Comparison of ENCODE assay signal across 9 mouse cellular contexts in the genomic region with DNA sequence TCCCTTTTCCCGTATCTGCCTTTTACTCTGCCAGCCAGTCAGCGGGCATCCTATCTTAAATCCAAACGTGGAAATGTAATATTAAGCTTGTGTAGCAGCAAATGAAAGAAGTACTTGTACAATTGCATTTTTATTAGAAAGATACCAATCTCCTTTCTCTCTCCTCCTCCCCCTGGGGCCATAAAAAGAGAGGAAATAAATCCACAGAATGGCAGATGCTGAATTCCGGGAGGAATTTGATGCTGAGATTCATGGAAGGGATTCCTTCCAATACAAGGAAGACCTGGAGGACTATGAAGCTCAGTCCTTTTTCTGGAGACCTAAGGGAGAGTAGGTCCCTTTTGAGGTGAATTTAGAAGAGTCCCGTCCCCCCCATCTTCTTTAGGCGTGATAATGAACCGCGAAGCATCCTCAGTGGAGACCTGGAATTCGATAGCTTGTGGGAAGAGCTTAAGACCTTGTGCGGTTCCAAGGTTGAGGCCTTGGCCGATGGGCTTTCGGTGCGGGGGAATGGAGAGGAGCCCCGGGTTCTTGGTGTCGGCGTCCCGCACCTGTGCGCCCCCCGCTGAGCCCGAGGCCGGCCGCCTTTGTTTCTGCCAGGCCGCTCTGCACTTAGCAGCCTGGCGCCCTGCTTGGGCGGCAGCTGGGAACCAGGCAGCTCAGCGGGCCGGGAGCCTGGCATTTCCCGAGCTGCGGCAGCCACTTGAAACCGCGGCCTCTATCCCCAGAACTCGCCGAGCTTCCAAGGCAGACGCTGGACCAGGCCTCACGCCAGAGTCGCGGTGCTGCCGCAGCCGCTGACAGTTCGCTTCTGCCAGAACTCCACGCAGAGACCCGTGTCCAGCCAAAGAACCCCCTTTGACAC. TPM values are rescaled to one million over a fixed set of nuclear protein-coding genes. Genes with fewer than 3 reads are reported as not detected.
A peak's percentile ranks its signal among the peaks of the same experiment; 100 is the strongest.
DNase-seq lines count a peak whose midpoint lies in the region; ATAC-seq and TF ChIP-seq lines count a peak whose summit lies in the region.
"Had no signal": no experiment of that assay in that cellular context is flagged by ENCODE, and none has a peak within 500 bp of the region (broad histone marks: within the 10 kb centered on the region; RNA-seq: fewer than 3 reads in every experiment).

No protein-coding gene starts in this region.

- H3K27me3 ChIP-seq in kidney, embryonic 14.5 days (ENCODE audit: control insufficient read depth, insufficient read depth, low read length), result no peaks in the 10 kb centered on the region; the same call in 1 of the 2 replicates
- H3K27me3 ChIP-seq in kidney, adult 2 months (replicated peaks; ENCODE audit: control insufficient read depth, insufficient read depth, low read length), result no peaks in the 10 kb centered on the region
- peaks cover 40% of the 10 kb centered on the region for H3K27me3 ChIP-seq in hindbrain, embryonic 13.5 days
- peaks cover 2% of the 10 kb centered on the region for H3K27me3 ChIP-seq in thymus, adult 2 months (ENCODE audit: control insufficient read depth, insufficient read depth, low read length)

- no peak for TF ChIP-seq CTCF in kidney, adult 2 months (conservative IDR thresholded peaks at IDR 0.05; ENCODE audit: insufficient read depth, insufficient read length, low read depth, low read length)
- TF ChIP-seq CTCF in thymus, adult 2 months (IDR thresholded peaks at IDR 0.05; ENCODE audit: borderline replicate concordance, control insufficient read depth, extremely low read depth, insufficient read depth, low read length, poor library complexity), result no peak

- no peak for DNase-seq in kidney, adult 2 months
- DNase-seq in lung, postnatal 10 days, result peak; percentile 55
- no peak for DNase-seq in thymus, adult 2 months
- no peak for DNase-seq in left cerebral cortex, adult 9 months (ENCODE audit: low spot score in 2 of 2)
- DNase-seq: thymus, postnatal 14 days had no signal

- H3K36me3 ChIP-seq in kidney, embryonic 14.5 days (ENCODE audit: control insufficient read depth, insufficient read depth, low read length), result peaks cover 15% of the 10 kb centered on the region; the same call in 1 of the 2 replicates
- H3K36me3 ChIP-seq in kidney, adult 2 months (ENCODE audit: control insufficient read depth, insufficient read depth, low read length), result no peaks in the 10 kb centered on the region; the same call in 1 of the 2 replicates
- H3K36me3 ChIP-seq in hindbrain, embryonic 13.5 days, result peaks cover 3% of the 10 kb centered on the region; the same call in 1 of the 2 replicates
- no peaks in the 10 kb centered on the region for H3K36me3 ChIP-seq in thymus, adult 2 months (ENCODE audit: control insufficient read depth, insufficient read depth, low read length)

- 4% methylated on average over 41 of the region's 42 CpGs for WGBS in kidney, embryonic 14.5 days
- 65% methylated on average over 42 of the region's 42 CpGs for WGBS in kidney, adult 2 months
- WGBS in hindbrain, embryonic 13.5 days, result under 1% methylated on average over 42 of the region's 42 CpGs
- 92% methylated on average over 42 of the region's 42 CpGs for WGBS in thymus, adult 2 months

- H3K4me2 ChIP-seq in kidney, embryonic 14.5 days (replicated peaks; ENCODE audit: low read depth, low read length), result peak overlapping the region; percentile 49
- H3K4me2 ChIP-seq in hindbrain, embryonic 13.5 days, result peak overlapping the region; percentile 88

- ATAC-seq in kidney, embryonic 14.5 days (ENCODE audit: low FRiP score, low TSS enrichment), result no peak
- no peak for ATAC-seq in hindbrain, embryonic 13.5 days (ENCODE audit: low FRiP score)
- ATAC-seq in cerebellum, adult (ENCODE audit: insufficient number of reproducible peaks, low FRiP score, low TSS enrichment), result no peak

- H3K9ac ChIP-seq in kidney, embryonic 14.5 days (ENCODE audit: low read depth, low read length), result peak overlapping the region; percentile 71
- H3K9ac ChIP-seq in hindbrain, embryonic 13.5 days, result peak overlapping the region; percentile 100

- no peaks in the 10 kb centered on the region for H3K9me3 ChIP-seq in kidney, embryonic 14.5 days (ENCODE audit: control insufficient read depth, low read length)
- no peaks in the 10 kb centered on the region for H3K9me3 ChIP-seq in hindbrain, embryonic 13.5 days

- peak overlapping the region; percentile 24 for H3K4me3 ChIP-seq in kidney, embryonic 14.5 days (ENCODE audit: low read length)
- no peak overlapping the region for H3K4me3 ChIP-seq in kidney, adult 2 months (ENCODE audit: insufficient read depth, low read depth, low read length)
- H3K4me3 ChIP-seq in brown adipose tissue, adult 24 weeks (ENCODE audit: insufficient read depth, low read depth, low read length), result peak overlapping the region; percentile 41
- peak overlapping the region; percentile 70 for H3K4me3 ChIP-seq in hindbrain, embryonic 13.5 days
- H3K4me3 ChIP-seq in thymus, adult 2 months (ENCODE audit: control insufficient read depth, insufficient read depth, low read length), result no peak overlapping the region

- H3K4me1 ChIP-seq in kidney, embryonic 14.5 days (ENCODE audit: control insufficient read depth, insufficient read depth, low read length), result peaks cover 89% of the 10 kb centered on the region
- H3K4me1 ChIP-seq in kidney, adult 2 months (ENCODE audit: control insufficient read depth, insufficient read depth, low read length), result 0 out of 2 replicates have a peak, but pooled peaks cover 5% of the 10 kb centered on the region
- H3K4me1 ChIP-seq in brown adipose tissue, adult 24 weeks (ENCODE audit: control insufficient read depth, insufficient read depth, insufficient read length, low read length), result peaks cover 29% of the 10 kb centered on the region
- peaks cover 48% of the 10 kb centered on the region for H3K4me1 ChIP-seq in hindbrain, embryonic 13.5 days (replicated peaks)
- H3K4me1 ChIP-seq in thymus, adult 2 months (replicated peaks; ENCODE audit: control insufficient read depth, insufficient read depth, low read length), result no peaks in the 10 kb centered on the region

- H3K27ac ChIP-seq in kidney, embryonic 14.5 days (ENCODE audit: low read depth, low read length), result peak overlapping the region; percentile 90
- H3K27ac ChIP-seq in kidney, adult 2 months (ENCODE audit: insufficient read depth, low read depth, low read length), result no peak overlapping the region
- H3K27ac ChIP-seq in brown adipose tissue, adult 24 weeks (replicated peaks; ENCODE audit: low read depth, low read length), result peak overlapping the region; percentile 25; the same call in 1 of the 2 replicates
- H3K27ac ChIP-seq in hindbrain, embryonic 13.5 days, result peak overlapping the region; percentile 100
- no peak overlapping the region for H3K27ac ChIP-seq in thymus, adult 2 months (ENCODE audit: control insufficient read depth, insufficient read depth, low read length)

- no peak for TF ChIP-seq POLR2A in kidney, adult 2 months (IDR thresholded peaks at IDR 0.05; ENCODE audit: low read depth, low read length)
- TF ChIP-seq POLR2A in thymus, adult 2 months (IDR thresholded peaks at IDR 0.05; ENCODE audit: control insufficient read depth, extremely low read depth, insufficient read depth, low read length, poor library complexity), result no peak

RNA-seq across cellular contexts. Expression of a gene that starts 3.8 kb away (rescaled TPM):
- 4.7 and 5.5 TPM in 2 replicates for polyA plus RNA-seq in kidney, embryonic 14.5 days (2014; fragmentation: Nextera tagmentation; extraction: Ambion mirVana)
- 1.3 and 1.6 TPM in 2 replicates for polyA plus RNA-seq in kidney, adult 2 months (2012; rRNA removed)
- polyA plus RNA-seq in brown adipose tissue, adult 24 weeks (2012; ENCODE audit: insufficient read depth, insufficient read length, missing spikeins), result 2.9 TPM in 1 of 2 replicates, not detected in the other
- polyA plus RNA-seq in hindbrain, embryonic 13.5 days (2015; fragmentation: Nextera tagmentation; extraction: Ambion mirVana), result 39.1 and 40.2 TPM in 2 replicates
- polyA plus RNA-seq in thymus, adult 2 months (2012; rRNA removed), result 0.85 and 1.4 TPM in 2 replicates

RNA-seq across cellular contexts. Expression of a gene that starts 8.9 kb away (rescaled TPM):
- 2.7 and 2.9 TPM in 2 replicates for polyA plus RNA-seq in kidney, embryonic 14.5 days (2014; fragmentation: Nextera tagmentation; extraction: Ambion mirVana)
- polyA plus RNA-seq in kidney, adult 2 months (2012; rRNA removed), result 0.19 and 0.22 TPM in 2 replicates
- polyA plus RNA-seq in brown adipose tissue, adult 24 weeks (2012; ENCODE audit: insufficient read depth, insufficient read length, missing spikeins), result not detected in 2 replicates
- polyA plus RNA-seq in hindbrain, embryonic 13.5 days (2015; fragmentation: Nextera tagmentation; extraction: Ambion mirVana), result 7.6 and 8.3 TPM in 2 replicates
- 0.04 TPM in 1 of 2 replicates, not detected in the other for polyA plus RNA-seq in thymus, adult 2 months (2012; rRNA removed)

RNA-seq across cellular contexts. Expression of a gene that starts 10.3 kb away (rescaled TPM):
- polyA plus RNA-seq in kidney, embryonic 14.5 days (2014; fragmentation: Nextera tagmentation; extraction: Ambion mirVana), result 0.64 and 1.0 TPM in 2 replicates
- 1.2 and 1.3 TPM in 2 replicates for polyA plus RNA-seq in kidney, adult 2 months (2012; rRNA removed)
- 0.50 and 0.99 TPM in 2 replicates for polyA plus RNA-seq in brown adipose tissue, adult 24 weeks (2012; ENCODE audit: insufficient read depth, insufficient read length, missing spikeins)
- polyA plus RNA-seq in hindbrain, embryonic 13.5 days (2015; fragmentation: Nextera tagmentation; extraction: Ambion mirVana), result 1.5 and 2.0 TPM in 2 replicates
- 0.43 and 0.63 TPM in 2 replicates for polyA plus RNA-seq in thymus, adult 2 months (2012; rRNA removed)

RNA-seq across cellular contexts. Expression of a gene that starts 23.1 kb away (rescaled TPM):
- 3.1 and 3.6 TPM in 2 replicates for polyA plus RNA-seq in kidney, embryonic 14.5 days (2014; fragmentation: Nextera tagmentation; extraction: Ambion mirVana)
- polyA plus RNA-seq in kidney, adult 2 months (2012; rRNA removed), result 2.8 TPM in 2 replicates
- 14.0 and 26.4 TPM in 2 replicates for polyA plus RNA-seq in brown adipose tissue, adult 24 weeks (2012; ENCODE audit: insufficient read depth, insufficient read length, missing spikeins)
- polyA plus RNA-seq in hindbrain, embryonic 13.5 days (2015; fragmentation: Nextera tagmentation; extraction: Ambion mirVana), result 14.5 and 14.8 TPM in 2 replicates
- 1.2 and 1.5 TPM in 2 replicates for polyA plus RNA-seq in thymus, adult 2 months (2012; rRNA removed)

RNA-seq across cellular contexts. Expression of a gene that starts 36.0 kb away (rescaled TPM):
- 15.7 and 16.6 TPM in 2 replicates for polyA plus RNA-seq in kidney, embryonic 14.5 days (2014; fragmentation: Nextera tagmentation; extraction: Ambion mirVana)
- polyA plus RNA-seq in kidney, adult 2 months (2012; rRNA removed), result 6.9 and 8.1 TPM in 2 replicates
- 35.9 and 39.4 TPM in 2 replicates for polyA plus RNA-seq in brown adipose tissue, adult 24 weeks (2012; ENCODE audit: insufficient read depth, insufficient read length, missing spikeins)
- 116 and 150 TPM in 2 replicates for polyA plus RNA-seq in hindbrain, embryonic 13.5 days (2015; fragmentation: Nextera tagmentation; extraction: Ambion mirVana)
- polyA plus RNA-seq in thymus, adult 2 months (2012; rRNA removed), result 1.1 and 1.5 TPM in 2 replicates

Comparison
In these comparisons a context has a peak if more than half of its experiments do, and no peak if none do; other contexts are left out.
1. H3K27ac ChIP-seq: peak in kidney, embryonic 14.5 days (single experiment), brown adipose tissue, adult 24 weeks (single experiment) and hindbrain, embryonic 13.5 days (single experiment); none in kidney, adult 2 months (single experiment) and thymus, adult 2 months (single experiment).
2. H3K4me3 ChIP-seq: peak in kidney, embryonic 14.5 days (single experiment), brown adipose tissue, adult 24 weeks (single experiment) and hindbrain, embryonic 13.5 days (single experiment); none in kidney, adult 2 months (single experiment) and thymus, adult 2 months (single experiment).